Mouse (Mus musculus): ENCODE data around the gene Etv5.

GRCm38 (mm10) chr16:22395093-22395844 lies 44.2 kb downstream of the Etv5 start:
- TF ChIP-seq GATA1 (IDR thresholded peaks at IDR 0.05; ENCODE audit: borderline replicate concordance, low read length) (no peak), FLI1 (IDR thresholded peaks at IDR 0.05; ENCODE audit: low read length) (no peak)

Measured in megakaryocyte, embryonic 14.5 days (primary cell).